Mouse (Mus musculus): Measurements from ENCODE around the gene Vmn1r23. TPM values are rescaled to one million over a fixed set of nuclear protein-coding genes. Genes with fewer than 3 reads are reported as not detected.

Gene Vmn1r23
- total RNA-seq (2023): not detected in 2 replicates

DNA sequence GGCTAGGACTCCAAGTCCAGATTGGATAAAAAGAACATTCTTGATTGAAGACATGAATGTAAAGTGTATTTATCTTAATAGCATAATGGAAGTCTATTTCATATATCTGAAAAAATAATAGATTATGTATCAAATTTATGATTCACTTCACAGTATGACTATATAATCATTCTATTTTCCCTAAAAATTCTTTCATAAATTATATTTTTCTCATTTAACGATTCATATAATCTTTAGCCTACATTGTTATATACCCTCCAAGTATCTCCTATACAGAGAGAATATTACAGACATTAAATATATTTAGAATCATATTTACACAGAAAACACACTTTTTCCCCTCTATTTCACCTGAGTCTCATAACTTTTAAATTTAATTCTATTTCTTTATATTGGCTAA lies at the start of gene Vmn1r23:
TSS of gene Vmn1r23 (minus strand) at position 101 of the 400 bp plus-strand sequence.

DNA sequence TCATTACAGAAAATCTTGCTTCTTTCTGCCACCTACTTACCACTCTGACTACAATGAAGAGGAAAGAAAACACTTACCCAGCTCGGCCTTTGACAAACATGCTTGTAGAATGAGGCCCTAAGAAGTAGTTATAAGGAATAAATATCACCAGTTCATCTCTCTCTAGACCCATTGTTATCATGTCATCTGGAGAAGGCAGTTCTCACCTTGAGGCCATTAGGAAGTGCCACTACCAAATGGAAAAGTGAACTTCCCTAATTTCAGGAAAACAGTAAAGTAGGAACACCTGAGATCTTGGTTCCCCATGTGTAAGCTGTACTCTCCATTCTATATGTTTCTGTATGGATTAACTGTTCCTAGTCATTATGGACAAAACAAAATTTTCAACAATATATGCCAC lies 34.8 kb upstream of the Vmn1r23 start, which contains the start of gene Vmn1r24:
TSS of gene Vmn1r24 (minus strand) at position 101 of the 400 bp plus-strand sequence.

DNA sequence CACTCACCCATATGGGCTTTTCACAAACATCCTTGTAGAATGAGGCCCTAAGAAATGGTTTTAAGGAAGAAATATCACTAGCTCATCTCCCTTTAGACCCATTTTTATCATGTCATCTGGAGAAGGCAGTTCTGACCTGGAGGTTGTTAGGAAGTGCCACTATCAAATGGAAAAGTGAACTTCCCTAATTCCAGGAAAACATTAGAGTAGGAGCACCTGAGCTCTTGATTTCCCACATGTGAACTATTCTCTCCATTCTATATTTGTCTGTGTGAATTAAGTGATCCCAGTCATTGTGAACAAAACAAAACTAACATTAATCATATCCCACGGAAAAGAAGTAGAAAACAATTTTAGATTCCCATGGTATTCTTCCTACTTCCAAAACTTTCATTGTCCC lies 18.7 kb downstream of the Vmn1r23 start, which contains the start of gene Vmn1r22:
TSS of gene Vmn1r22 (minus strand) at position 101 of the 400 bp plus-strand sequence.

Other genes starting within 250 kb of the Vmn1r23 start
- 0.59 and 0.82 TPM in 2 replicates for gene Pyurf, start 234.8 kb downstream of the Vmn1r23 start, total RNA-seq (2023)
- gene Lancl2, start 224.3 kb downstream of the Vmn1r23 start, total RNA-seq (2023): 9.4 and 11.3 TPM in 2 replicates
- 12.3 and 14.2 TPM in 2 replicates for gene Vopp1, start 101.7 kb downstream of the Vmn1r23 start, total RNA-seq (2023)
- gene Vmn1r21, start 76.5 kb downstream of the Vmn1r23 start, total RNA-seq (2023): not detected in 2 replicates
- gene Vmn1r22, start 18.8 kb downstream of the Vmn1r23 start, total RNA-seq (2023): not detected in 2 replicates
- not detected in 2 replicates for gene Vmn1r24, start 34.7 kb upstream of the Vmn1r23 start, total RNA-seq (2023)
- not detected in 2 replicates for gene Vmn1r25, start 54.0 kb upstream of the Vmn1r23 start, total RNA-seq (2023)
- gene Vmn1r26, start 88.3 kb upstream of the Vmn1r23 start, total RNA-seq (2023): not detected in 2 replicates